Mouse (Mus musculus) erythroblast, embryonic 14.5 days (primary cell): ENCODE results near the gene Txk. TPM values are rescaled to one million over a fixed set of nuclear protein-coding genes. Genes with fewer than 3 reads are reported as not detected.

Source experiments
- H3K27me3 ChIP-seq: 2 replicates; pipeline ENCODE4 v1.6.1; 2012; ENCODE audit warnings: inconsistent platforms; ENCODE audit not compliant: control insufficient read depth
- H3K36me3 ChIP-seq: 2 replicates; pipeline ENCODE4 v1.6.1; 2012; ENCODE audit warnings: mild to moderate bottlenecking, inconsistent platforms; ENCODE audit not compliant: control insufficient read depth
- H3K4me1 ChIP-seq: 2 replicates; pipeline ENCODE4 v1.6.1; 2012; ENCODE audit warnings: inconsistent platforms; ENCODE audit not compliant: control insufficient read depth
- H3K4me3 ChIP-seq: replicated peaks from 2 replicates; pipeline ENCODE3; 2012; ENCODE audit warnings: moderate library complexity, mild to moderate bottlenecking, inconsistent platforms
- H3K9me3 ChIP-seq: 2 replicates; pipeline ENCODE4 v1.6.1; 2012; ENCODE audit warnings: low read length, inconsistent platforms, mixed read lengths; ENCODE audit not compliant: control insufficient read depth
- GATA1 ChIP-seq: IDR thresholded peaks from 2 replicates; pipeline ENCODE4 v1.6.1; 2012; ENCODE audit warnings: low read length, inconsistent platforms, mixed read lengths
- TAL1 ChIP-seq: IDR thresholded peaks from 3 replicates; pipeline ENCODE4 v1.6.1; 2012; ENCODE audit warnings: low read length, inconsistent platforms, mixed read lengths
- polyA plus RNA-seq: library from polyadenylated mRNA; stranded (reverse); fragments of >175 nt; gene quantifications from 2 replicates; pipeline ENCODE4 v1.2.3, GENCODE M21; 2012

Gene Txk
- polyA plus RNA-seq, 1 experiment: not detected

DNA sequence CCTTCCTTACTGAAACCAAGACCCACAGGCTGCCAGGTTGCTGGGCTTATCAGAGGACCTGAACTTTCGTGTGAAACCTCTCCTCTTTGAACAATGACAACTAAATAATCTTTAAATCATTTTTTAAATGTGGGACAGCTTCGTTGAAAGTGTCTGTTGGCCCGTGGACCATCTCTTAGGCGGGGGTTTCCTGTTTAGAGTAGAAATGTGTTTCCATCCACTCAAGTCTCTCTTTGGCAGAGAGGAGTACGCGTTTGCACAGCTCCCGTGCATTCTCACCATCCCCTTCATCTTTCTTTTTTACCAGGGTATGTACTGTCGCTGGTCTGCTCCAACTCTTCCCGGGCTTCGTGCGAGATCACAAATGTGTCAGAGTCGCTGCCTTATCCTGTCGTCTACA is 94.2 kb downstream of the Txk start:
- peaks cover 10% of the 10 kb centered on the region for H3K4me1 ChIP-seq
- H3K4me3 ChIP-seq: no peak overlapping the region
- H3K9me3 ChIP-seq: no peaks in the 10 kb centered on the region
- no peaks in the 10 kb centered on the region for H3K27me3 ChIP-seq
- TF ChIP-seq GATA1 (no peak), TAL1 (no peak)
- H3K36me3 ChIP-seq: no peaks in the 10 kb centered on the region

DNA sequence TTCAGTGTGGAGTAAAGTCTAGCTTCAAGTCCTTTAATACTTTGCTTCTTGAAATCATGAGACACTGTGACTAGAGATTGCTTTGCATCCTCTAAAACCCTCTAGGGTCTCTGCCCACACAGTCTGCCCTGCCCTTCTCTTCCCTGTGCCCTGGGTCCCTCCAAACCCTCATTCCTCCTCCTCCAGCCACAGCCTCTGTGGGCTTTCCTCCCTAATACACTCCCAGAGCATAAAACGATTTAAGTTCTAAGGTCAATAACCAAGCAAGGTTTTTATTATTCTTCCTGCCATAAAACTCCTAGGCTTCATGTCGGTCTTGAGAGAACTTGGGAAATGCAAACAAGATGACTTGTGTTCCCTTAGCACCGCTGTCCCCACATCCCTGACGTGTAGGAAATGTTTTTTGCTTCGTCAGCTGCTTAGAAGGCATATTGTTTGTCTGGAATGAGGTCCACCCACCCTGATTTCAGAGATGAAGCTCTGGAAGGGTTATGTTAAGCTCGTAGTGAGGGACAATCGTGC is 96.2 kb downstream of the Txk start:
- Histone ChIP-seq H3K4me3 (no peak overlapping the region), H3K4me1 (peaks cover 9% of the 10 kb centered on the region), H3K36me3 (no peaks in the 10 kb centered on the region), H3K9me3 (no peaks in the 10 kb centered on the region), H3K27me3 (no peaks in the 10 kb centered on the region)
- TF ChIP-seq TAL1 (no peak), GATA1 (no peak)

DNA sequence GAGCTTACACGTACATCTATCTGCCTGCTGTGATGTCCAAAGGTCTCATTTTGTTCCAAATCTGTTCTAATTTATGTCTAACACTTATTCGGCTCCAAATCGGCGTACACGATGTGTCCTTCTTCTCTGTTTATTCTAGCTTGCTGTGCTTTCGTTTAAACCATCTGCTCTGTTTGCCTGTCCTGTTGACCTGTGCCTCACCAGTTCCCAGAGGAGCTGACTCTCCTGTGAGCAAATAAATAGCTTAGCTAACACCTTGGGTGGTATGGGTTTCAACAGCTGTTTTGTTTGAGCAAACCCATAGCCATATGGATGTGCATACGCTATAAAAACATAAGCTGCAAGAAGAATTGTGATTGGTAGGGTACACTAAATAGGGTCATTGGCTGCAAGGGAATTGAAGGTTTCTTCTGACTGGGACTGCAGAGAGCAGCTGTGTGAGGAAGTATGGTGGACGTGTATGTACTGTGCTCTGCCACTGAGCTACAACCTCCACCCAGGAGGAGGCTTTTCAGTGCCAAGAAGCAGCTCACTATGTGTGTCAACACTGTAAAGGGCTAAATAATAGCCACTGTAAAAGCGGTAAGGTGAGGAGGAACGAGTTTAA is 99.4 kb downstream of the Txk start:
- H3K4me1 ChIP-seq: peaks cover 1% of the 10 kb centered on the region
- H3K27me3 ChIP-seq: peaks cover 8% of the 10 kb centered on the region
- H3K36me3 ChIP-seq: no peaks in the 10 kb centered on the region
- no peak overlapping the region for H3K4me3 ChIP-seq
- H3K9me3 ChIP-seq: no peaks in the 10 kb centered on the region
- no peak for TF ChIP-seq GATA1
- no peak for TF ChIP-seq TAL1

DNA sequence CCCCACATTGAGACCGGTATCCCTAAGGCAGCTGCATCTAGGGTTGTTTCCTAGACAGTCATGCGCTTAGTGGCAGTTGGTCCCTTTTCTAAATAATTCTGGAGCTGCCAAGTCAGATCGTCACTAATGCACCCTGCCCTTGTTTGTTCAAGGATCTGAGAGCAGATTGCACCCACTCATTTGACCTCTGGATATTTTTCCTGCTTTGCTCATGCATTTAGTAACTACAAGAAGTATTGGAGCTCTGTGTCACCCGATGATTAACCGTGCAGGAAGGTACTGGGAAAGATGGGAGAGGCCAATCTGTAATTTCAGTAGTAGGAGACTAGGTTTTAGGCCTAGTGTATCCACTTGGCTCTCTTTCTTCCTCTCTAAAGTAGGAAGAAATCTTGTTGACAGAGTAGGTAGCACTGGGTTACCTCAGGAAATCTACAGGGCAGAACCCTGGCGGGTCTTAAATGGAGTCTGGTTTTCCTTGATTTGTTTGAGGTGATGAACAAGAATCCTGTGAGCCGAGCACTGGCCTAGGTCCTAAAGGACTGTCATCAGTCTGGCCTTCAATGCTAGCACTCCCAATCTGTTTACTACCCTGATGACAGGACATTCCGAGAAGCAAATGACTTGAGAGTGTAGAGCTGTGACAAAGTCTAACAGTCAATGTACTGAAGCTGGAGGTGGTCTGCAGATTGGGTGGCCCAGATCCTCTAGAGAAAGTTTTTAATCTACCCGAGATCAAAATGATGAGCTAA is 103.4 kb downstream of the Txk start:
- H3K27me3 ChIP-seq: peaks cover 25% of the 10 kb centered on the region
- H3K36me3 ChIP-seq: no peaks in the 10 kb centered on the region
- no peak for TF ChIP-seq GATA1
- no peak for TF ChIP-seq TAL1
- H3K9me3 ChIP-seq: no peaks in the 10 kb centered on the region
- H3K4me1 ChIP-seq: peaks cover 13% of the 10 kb centered on the region
- no peak overlapping the region for H3K4me3 ChIP-seq

DNA sequence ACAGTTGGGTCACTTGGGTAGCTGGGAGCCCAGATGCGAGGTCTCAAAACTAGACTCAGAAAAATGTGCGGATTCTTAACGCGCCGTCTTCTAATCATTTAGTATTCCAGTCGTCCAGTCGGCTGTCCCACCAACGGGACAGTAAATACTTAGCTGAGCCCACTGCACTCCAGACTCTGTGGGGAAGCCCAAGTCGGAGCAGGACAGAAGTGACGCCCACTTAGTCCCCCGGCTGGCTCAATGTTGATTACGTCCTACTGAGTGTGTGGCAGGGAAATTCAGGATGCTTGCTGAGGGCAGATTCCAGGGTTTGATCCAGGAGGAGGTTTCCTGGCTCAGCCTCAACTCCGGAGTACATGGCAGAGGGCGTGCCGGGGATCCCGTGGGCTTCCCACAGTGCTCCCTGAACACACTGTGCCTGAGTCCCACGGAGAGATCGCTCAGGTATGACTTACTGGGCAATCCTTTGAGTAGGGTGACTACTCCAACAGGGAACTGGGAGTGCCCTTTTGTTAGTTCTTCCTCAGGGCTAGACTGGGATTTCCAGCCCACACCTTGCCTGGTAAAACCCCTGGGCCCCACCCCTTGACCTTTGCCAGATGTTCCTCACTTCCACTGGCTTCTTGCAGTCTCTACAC is 104.5 kb downstream of the Txk start:
- Histone ChIP-seq H3K9me3 (no peaks in the 10 kb centered on the region), H3K36me3 (no peaks in the 10 kb centered on the region), H3K4me3 (peak overlapping the region; percentile 57), H3K4me1 (peaks cover 13% of the 10 kb centered on the region), H3K27me3 (peaks cover 25% of the 10 kb centered on the region)
- TF ChIP-seq GATA1: no peak
- no peak for TF ChIP-seq TAL1

DNA sequence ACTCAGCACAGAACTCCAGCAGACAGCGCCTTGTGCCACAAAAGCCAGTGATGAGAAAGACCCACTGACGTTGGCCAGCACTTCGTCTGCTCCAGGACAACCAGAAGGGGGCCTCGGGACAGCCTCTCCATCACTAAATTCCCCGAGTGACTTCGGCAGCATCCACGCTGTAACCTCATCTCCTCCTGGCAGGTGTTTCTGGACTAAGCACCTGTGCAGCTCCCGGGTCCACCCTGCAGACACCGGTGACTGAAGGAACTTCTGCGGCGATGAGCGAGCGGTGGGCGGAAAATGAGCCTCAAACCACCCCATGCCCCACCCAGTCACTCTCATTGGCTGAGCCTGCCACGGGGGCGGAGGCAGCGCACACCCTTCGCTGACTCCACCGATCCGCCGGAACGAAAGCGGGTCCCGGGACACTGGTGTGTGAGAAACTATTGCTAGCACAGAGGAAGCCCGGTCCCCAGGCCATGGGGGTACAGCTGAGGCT is 105.1 kb downstream of the Txk start, which contains the start of gene Nipal1:
TSS of gene Nipal1 (plus strand) at position 378 of the 490 bp plus-strand sequence.
- H3K4me3 ChIP-seq: peak within 1 kb of the TSS; percentile 57
- TF ChIP-seq TAL1: no peak
- no peak for TF ChIP-seq GATA1
- peaks cover 13% of the 10 kb centered on the region for H3K4me1 ChIP-seq
- no peaks in the 10 kb centered on the region for H3K36me3 ChIP-seq
- H3K9me3 ChIP-seq: no peaks in the 10 kb centered on the region
- H3K27me3 ChIP-seq: peaks cover 25% of the 10 kb centered on the region

DNA sequence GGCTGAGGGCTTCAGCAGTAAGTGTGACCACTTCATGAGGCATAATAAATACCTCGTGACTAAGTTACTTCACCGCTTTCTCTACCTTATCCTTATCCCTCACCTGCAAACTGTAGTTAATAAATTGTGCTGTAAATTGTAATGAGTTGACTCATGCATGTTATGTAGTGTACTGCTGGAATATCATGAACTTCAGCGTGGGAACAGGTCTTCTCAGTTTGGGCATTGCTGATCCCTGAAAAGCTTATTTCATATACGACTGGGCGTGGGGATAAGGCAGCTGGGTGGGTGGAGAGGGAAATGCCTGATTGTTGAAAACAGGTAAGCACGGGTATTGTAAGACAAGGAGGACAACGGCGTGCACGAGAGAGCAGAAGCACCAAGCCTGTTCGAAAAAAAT is 105.6 kb downstream of the Txk start:
- no peaks in the 10 kb centered on the region for H3K36me3 ChIP-seq
- peaks cover 13% of the 10 kb centered on the region for H3K4me1 ChIP-seq
- H3K27me3 ChIP-seq: peaks cover 25% of the 10 kb centered on the region
- H3K9me3 ChIP-seq: no peaks in the 10 kb centered on the region
- H3K4me3 ChIP-seq: peak overlapping the region; percentile 57
- TF ChIP-seq TAL1 (no peak), GATA1 (no peak)

DNA sequence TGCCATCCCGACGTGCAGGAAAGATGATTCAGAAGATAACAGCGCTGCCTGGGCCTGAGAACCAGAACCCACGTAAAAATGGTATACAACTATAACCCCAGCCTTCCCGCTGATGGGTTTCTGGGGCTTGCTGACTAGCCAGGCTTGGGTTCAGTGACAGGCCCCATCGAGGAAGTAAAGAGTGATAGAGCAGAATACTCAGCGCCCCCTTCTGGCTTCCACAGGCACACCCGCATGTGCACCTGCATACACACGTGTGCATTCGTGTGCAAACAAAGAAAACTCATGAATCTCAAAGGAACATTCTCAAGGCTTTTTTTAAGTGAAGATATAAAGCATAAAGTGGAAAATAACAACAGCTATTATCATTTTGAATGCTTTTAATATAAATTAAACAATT is 106.4 kb downstream of the Txk start:
- H3K27me3 ChIP-seq: peaks cover 25% of the 10 kb centered on the region
- H3K4me3 ChIP-seq: no peak overlapping the region
- TF ChIP-seq TAL1 (no peak), GATA1 (no peak)
- no peaks in the 10 kb centered on the region for H3K36me3 ChIP-seq
- no peaks in the 10 kb centered on the region for H3K9me3 ChIP-seq
- H3K4me1 ChIP-seq: peaks cover 13% of the 10 kb centered on the region

Other genes starting within 250 kb of the Txk start
- not detected in 2 replicates for gene Corin, start 248.3 kb downstream of the Txk start, polyA plus RNA-seq
- gene Nfxl1, start 193.1 kb downstream of the Txk start, polyA plus RNA-seq: 0.16 and 0.24 TPM in 2 replicates
- gene Zar1, start 171.5 kb downstream of the Txk start, polyA plus RNA-seq: not detected in 2 replicates
- gene Gm5868, start 165.2 kb downstream of the Txk start, polyA plus RNA-seq: not detected in 2 replicates
- not detected in 2 replicates for gene Cnga1, start 108.5 kb downstream of the Txk start, polyA plus RNA-seq
- gene Nipal1, start 105.0 kb downstream of the Txk start, polyA plus RNA-seq: 0.01 TPM in 1 of 2 replicates, not detected in the other
- not detected in 2 replicates for gene Tec, start 115.7 kb upstream of the Txk start, polyA plus RNA-seq
- gene Slain2, start 161.5 kb upstream of the Txk start, polyA plus RNA-seq: 0.08 and 0.10 TPM in 2 replicates
- not detected in 2 replicates for gene Gm10135, start 221.9 kb upstream of the Txk start, polyA plus RNA-seq